In the genomic region with DNA sequence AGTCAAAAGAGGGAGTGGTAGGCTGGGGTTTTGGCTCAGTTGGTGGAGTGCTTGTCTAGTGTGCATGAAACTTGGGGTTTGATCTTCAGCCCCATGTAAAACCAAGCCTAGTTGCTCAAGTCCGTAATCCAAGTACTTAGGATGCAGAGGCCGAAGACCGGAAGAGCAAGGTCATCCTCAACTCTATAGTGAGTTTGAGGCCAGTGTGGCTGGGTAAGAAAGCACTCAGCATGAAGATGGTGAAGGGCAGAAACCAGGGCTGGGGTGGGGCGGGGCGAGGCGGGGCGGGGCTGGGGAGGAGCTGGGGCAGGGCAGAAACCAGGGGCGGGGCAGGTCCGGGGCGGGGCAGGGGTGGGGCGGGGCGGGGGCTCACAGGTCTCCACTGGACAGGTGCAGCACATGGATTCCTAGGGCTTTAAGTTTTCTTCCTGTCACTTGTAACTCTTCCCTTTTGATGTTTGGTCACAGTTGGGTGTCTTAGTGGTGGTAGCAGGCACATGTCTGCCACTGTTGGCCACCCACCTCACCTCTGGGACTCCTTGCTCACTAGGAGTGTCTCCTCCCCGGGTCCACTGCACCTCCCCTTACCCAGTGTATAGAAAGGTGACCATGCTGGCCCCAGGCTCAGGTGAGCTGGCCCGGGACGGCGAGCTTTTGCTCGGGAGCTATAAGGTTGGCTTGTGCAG, we compare ENCODE assay signal across 20 mouse cellular contexts. TPM values are rescaled to one million over a fixed set of nuclear protein-coding genes. Genes with fewer than 3 reads are reported as not detected.
A peak's percentile ranks its signal among the peaks of the same experiment; 100 is the strongest.
DNase-seq lines count a peak whose midpoint lies in the region; ATAC-seq and TF ChIP-seq lines count a peak whose summit lies in the region.
"Had no signal": no experiment of that assay in that cellular context is flagged by ENCODE, and none has a peak within 500 bp of the region (broad histone marks: within the 10 kb centered on the region; RNA-seq: fewer than 3 reads in every experiment).

No protein-coding gene starts in this region.

- H3K4me1 ChIP-seq in liver, adult 2 months (ENCODE audit: control insufficient read depth, insufficient read depth, low read length): peaks cover 12% of the 10 kb centered on the region
- peaks cover 18% of the 10 kb centered on the region for H3K4me1 ChIP-seq in small intestine, adult 2 months (ENCODE audit: control insufficient read depth, insufficient read depth, insufficient read length, low read length)
- H3K4me1 ChIP-seq in forebrain, embryonic 16.5 days (replicated peaks; ENCODE audit: control insufficient read depth, insufficient read depth, low read length): peaks cover 10% of the 10 kb centered on the region; the same call in 1 of the 2 replicates
- peaks cover 2% of the 10 kb centered on the region for H3K4me1 ChIP-seq in midbrain, embryonic 15.5 days

- H3K27me3 ChIP-seq in liver, adult 2 months (ENCODE audit: control insufficient read depth, insufficient read depth, low read length): no peaks in the 10 kb centered on the region
- no peaks in the 10 kb centered on the region for H3K27me3 ChIP-seq in small intestine, adult 2 months (ENCODE audit: control insufficient read depth, insufficient read depth, low read length)
- no peaks in the 10 kb centered on the region for H3K27me3 ChIP-seq in forebrain, embryonic 16.5 days (replicated peaks; ENCODE audit: control insufficient read depth, insufficient read depth, low read length)
- no peaks in the 10 kb centered on the region for H3K27me3 ChIP-seq in midbrain, embryonic 15.5 days (replicated peaks)
- H3K27me3 ChIP-seq: heart, embryonic 15.5 days; hindbrain, embryonic 13.5 days; neural tube, embryonic 12.5 days had no signal

- H3K9ac ChIP-seq in liver, adult 2 months (ENCODE audit: low read depth, low read length): no peak overlapping the region
- H3K9ac ChIP-seq in forebrain, embryonic 16.5 days (replicated peaks; ENCODE audit: low read depth, low read length): no peak overlapping the region
- no peak overlapping the region for H3K9ac ChIP-seq in midbrain, embryonic 15.5 days
- H3K9ac ChIP-seq: heart, embryonic 15.5 days; hindbrain, embryonic 13.5 days; lung, embryonic 14.5 days; neural tube, embryonic 12.5 days had no signal

- peak overlapping the region; percentile 36; the same call in 1 of the 2 replicates for H3K27ac ChIP-seq in left cerebral cortex, adult 2 months
- H3K27ac ChIP-seq in liver, adult 2 months (replicated peaks; ENCODE audit: insufficient read depth, low read depth, low read length): peak overlapping the region; percentile 32; the same call in 1 of the 2 replicates
- H3K27ac ChIP-seq in small intestine, adult 2 months (ENCODE audit: insufficient read depth, low read depth, low read length): peak overlapping the region; percentile 50
- H3K27ac ChIP-seq in forebrain, embryonic 16.5 days (ENCODE audit: low read length): no peak overlapping the region
- H3K27ac ChIP-seq in midbrain, embryonic 15.5 days: no peak overlapping the region
- H3K27ac ChIP-seq: heart, embryonic 15.5 days; hindbrain, embryonic 13.5 days; neural tube, embryonic 12.5 days had no signal

- no peaks in the 10 kb centered on the region for H3K36me3 ChIP-seq in liver, adult 2 months (ENCODE audit: control insufficient read depth, insufficient read depth, low read length)
- no peaks in the 10 kb centered on the region; the same call in 1 of the 2 replicates for H3K36me3 ChIP-seq in small intestine, adult 2 months (ENCODE audit: control insufficient read depth, insufficient read depth, low read length)
- H3K36me3 ChIP-seq in forebrain, embryonic 16.5 days (ENCODE audit: control insufficient read depth, insufficient read depth): no peaks in the 10 kb centered on the region
- no peaks in the 10 kb centered on the region for H3K36me3 ChIP-seq in midbrain, embryonic 15.5 days (replicated peaks)
- H3K36me3 ChIP-seq: heart, embryonic 15.5 days; hindbrain, embryonic 13.5 days; neural tube, embryonic 12.5 days had no signal

- WGBS in liver, adult 2 months: 80% methylated on average over 13 of the region's 17 CpGs
- WGBS in small intestine, adult 2 months: 32% methylated on average over 17 of the region's 17 CpGs
- 50% methylated on average over 15 of the region's 17 CpGs for WGBS in forebrain, embryonic 16.5 days
- WGBS in midbrain, embryonic 15.5 days: 55% methylated on average over 14 of the region's 17 CpGs

- TF ChIP-seq CTCF in left cerebral cortex, adult 2 months (IDR thresholded peaks at IDR 0.05): no peak
- no peak for TF ChIP-seq CTCF in liver, adult 2 months (IDR thresholded peaks at IDR 0.05; ENCODE audit: low read depth, low read length)
- TF ChIP-seq CTCF in small intestine, adult 2 months (IDR thresholded peaks at IDR 0.05; ENCODE audit: extremely low read depth, insufficient read length, insufficient replicate concordance, low read depth, low read length): no peak

- no peak for TF ChIP-seq POLR2A in liver, adult 2 months (IDR thresholded peaks at IDR 0.05; ENCODE audit: extremely low read depth, insufficient read depth, low read length)
- no peak for TF ChIP-seq POLR2A in small intestine, adult 2 months (IDR thresholded peaks at IDR 0.05; ENCODE audit: low read depth, low read length)

- no peak overlapping the region for H3K4me3 ChIP-seq in left cerebral cortex, adult 2 months
- H3K4me3 ChIP-seq in liver, adult 2 months (ENCODE audit: insufficient read depth, low read depth, low read length): no peak overlapping the region
- no peak overlapping the region for H3K4me3 ChIP-seq in small intestine, adult 2 months (ENCODE audit: low read depth, low read length)
- no peak overlapping the region for H3K4me3 ChIP-seq in forebrain, embryonic 16.5 days (replicated peaks; ENCODE audit: low read length)
- H3K4me3 ChIP-seq in midbrain, embryonic 15.5 days: no peak overlapping the region
- H3K4me3 ChIP-seq: heart, embryonic 15.5 days; hindbrain, embryonic 13.5 days; neural tube, embryonic 12.5 days had no signal

- DNase-seq in left cerebral cortex, adult 2 months (ENCODE audit: extremely low spot score in 1 of 2, low spot score in 2 of 2): no peak
- no peak for DNase-seq in left cerebral cortex, postnatal 10 days (ENCODE audit: extremely low spot score in 1 of 2, low spot score in 2 of 2)
- peak; percentile 29 for DNase-seq in R1 (ENCODE audit: low read depth, low spot score)
- no peak for DNase-seq in liver, adult 2 months (ENCODE audit: extremely low read depth, low read depth, low spot score)
- DNase-seq in heart, adult 18-20 months: no peak
- DNase-seq: cerebellum, adult 8-10 months; kidney, adult 9 months; lung, embryonic 14.5 days; thymus, adult 18-20 months had no signal

- H3K9me3 ChIP-seq in forebrain, embryonic 16.5 days (ENCODE audit: control insufficient read depth, low read length): no peaks in the 10 kb centered on the region
- no peaks in the 10 kb centered on the region; the same call in 1 of the 2 replicates for H3K9me3 ChIP-seq in midbrain, embryonic 15.5 days
- H3K9me3 ChIP-seq: heart, embryonic 15.5 days had no signal

- intact Hi-C loops in left cerebral cortex, adult 2 months (cut with DNase I): no loop called here
- intact Hi-C loops in left cerebral cortex, postnatal 10 days (cut with DNase I): no loop called here

- ATAC-seq in forebrain, embryonic 16.5 days: no peak
- no peak for ATAC-seq in midbrain, embryonic 15.5 days (replicated peaks)

- H3K79me2 ChIP-seq in liver, adult 2 months (ENCODE audit: control insufficient read depth, insufficient read depth, low read length): peaks cover 44% of the 10 kb centered on the region

- H3K4me2 ChIP-seq in forebrain, embryonic 16.5 days (ENCODE audit: low read length): no peak overlapping the region
- H3K4me2 ChIP-seq in midbrain, embryonic 15.5 days: no peak overlapping the region
- H3K4me2 ChIP-seq: hindbrain, embryonic 13.5 days; lung, embryonic 14.5 days; midbrain, embryonic 11.5 days; neural tube, embryonic 12.5 days had no signal

RNA-seq across cellular contexts. Expression of a gene that starts 30.8 kb away (rescaled TPM):
- total RNA-seq in left cerebral cortex, adult 2 months (2021): 10 to 100 TPM; 10.0 to 10.6 TPM
- total RNA-seq in left cerebral cortex, postnatal 10 days (2021): 1 to 10 TPM; 6.1 to 6.2 TPM
- 5.7 and 8.1 TPM in 2 replicates for total RNA-seq in liver, adult 2 months (2014; rRNA removed)
- 15.7 and 16.6 TPM in 2 replicates for polyA plus RNA-seq in liver, adult 2 months (2012; rRNA removed)
- 27.5 and 60.3 TPM in 2 replicates for polyA plus RNA-seq in small intestine, adult 2 months (2012; rRNA removed)
- polyA plus RNA-seq in forebrain, embryonic 16.5 days (2015; fragmentation: Nextera tagmentation; extraction: Ambion mirVana): 2.2 TPM in 2 replicates
- 10 to 100 TPM; 35.0 to 40.0 TPM for total RNA-seq in heart, adult 18-20 months (2021)
- 3.2 and 3.8 TPM in 2 replicates for polyA plus RNA-seq in midbrain, embryonic 15.5 days (2015; fragmentation: Nextera tagmentation; extraction: Ambion mirVana)

RNA-seq across cellular contexts. Expression of a gene that starts 41.0 kb away (rescaled TPM):
- total RNA-seq in left cerebral cortex, adult 2 months (2021): not detected
- total RNA-seq in left cerebral cortex, postnatal 10 days (2021): not detected
- 0.20 TPM in 1 of 2 replicates, not detected in the other for total RNA-seq in liver, adult 2 months (2014; rRNA removed)
- 0.26 and 0.37 TPM in 2 replicates for polyA plus RNA-seq in liver, adult 2 months (2012; rRNA removed)
- polyA plus RNA-seq in small intestine, adult 2 months (2012; rRNA removed): 12.3 and 443 TPM in 2 replicates
- not detected in 2 replicates for polyA plus RNA-seq in forebrain, embryonic 16.5 days (2015; fragmentation: Nextera tagmentation; extraction: Ambion mirVana)
- not detected for total RNA-seq in heart, adult 18-20 months (2021)
- not detected in 2 replicates for polyA plus RNA-seq in midbrain, embryonic 15.5 days (2015; fragmentation: Nextera tagmentation; extraction: Ambion mirVana)
- total RNA-seq: gastrocnemius, postnatal 4 days; layer of hippocampus, adult 18-20 months; left cerebral cortex, postnatal 14 days had no signal
- polyA plus RNA-seq: frontal cortex, adult 2 months; hindbrain, embryonic 13.5 days; midbrain, embryonic 11.5 days; neural tube, embryonic 12.5 days had no signal

Comparison
In these comparisons a context has a peak if more than half of its experiments do, and no peak if none do; other contexts are left out.
1. H3K27ac ChIP-seq: peak in left cerebral cortex, adult 2 months (single experiment), liver, adult 2 months (single experiment) and small intestine, adult 2 months (single experiment); none in forebrain, embryonic 16.5 days (single experiment) and midbrain, embryonic 15.5 days (single experiment).